Mouse (Mus musculus) liver, embryonic 14.5 days (tissue): Measurements from ENCODE around the gene Heatr5a.

ENCODE experiments used
- CTCF ChIP-seq: IDR thresholded peaks from 2 replicates; pipeline ENCODE4 v1.5.1; 2016; ENCODE audit warnings: antibody characterized with exemption, low read depth, control low read depth
- EP300 ChIP-seq: IDR thresholded peaks from 2 replicates; pipeline ENCODE4 v1.6.1; 2016; ENCODE audit warnings: antibody characterized with exemption, low read depth

GRCm38 (mm10) chr12:52014044-52014443, 42.9 kb upstream of the Heatr5a start:
- no peak for TF ChIP-seq CTCF
- TF ChIP-seq EP300, result no peak
